In genomic region chrX:38190458-38190764, GRCm38 (mm10) we compare ENCODE assay signal across 8 mouse cellular contexts. TPM values are rescaled to one million over a fixed set of nuclear protein-coding genes. Genes with fewer than 3 reads are reported as not detected.
DNase-seq lines count a peak whose midpoint lies in the region; ATAC-seq and TF ChIP-seq lines count a peak whose summit lies in the region.

No protein-coding gene starts in this region.

- H3K27ac ChIP-seq in testis, adult 2 months (ENCODE audit: control insufficient read depth, insufficient read depth, low read depth, low read length) = no peak overlapping the region; the same call in 1 of the 2 replicates
- H3K27ac ChIP-seq in liver, embryonic 13.5 days = 0 out of 2 replicates have a peak overlapping the region, but pooled peaks have one; percentile 70

- 18% methylated on average over 3 of the region's 3 CpGs for WGBS in liver, embryonic 13.5 days (ENCODE audit: insufficient replicate concordance)

- no peaks in the 10 kb centered on the region for H3K27me3 ChIP-seq in testis, adult 2 months (ENCODE audit: control insufficient read depth, insufficient read depth, low read length)
- H3K27me3 ChIP-seq in liver, embryonic 13.5 days = no peaks in the 10 kb centered on the region

- no peaks in the 10 kb centered on the region for H3K36me3 ChIP-seq in testis, adult 2 months (ENCODE audit: control insufficient read depth, insufficient read depth, low read length)
- H3K36me3 ChIP-seq in liver, embryonic 13.5 days = peaks cover 7% of the 10 kb centered on the region; the same call in 1 of the 2 replicates

- peak overlapping the region; percentile 93 for H3K4me3 ChIP-seq in testis, adult 2 months (ENCODE audit: control insufficient read depth, low read depth, low read length)
- peak overlapping the region; percentile 72 for H3K4me3 ChIP-seq in liver, embryonic 13.5 days (replicated peaks)

- no peak for TF ChIP-seq CTCF in testis, adult 2 months (IDR thresholded peaks at IDR 0.05; ENCODE audit: control insufficient read depth, insufficient read depth, insufficient replicate concordance, low read depth, low read length)

- no peaks in the 10 kb centered on the region; the same call in 1 of the 2 replicates for H3K4me1 ChIP-seq in testis, adult 2 months (ENCODE audit: control insufficient read depth, insufficient read depth, low read length)
- H3K4me1 ChIP-seq in liver, embryonic 13.5 days (replicated peaks) = peaks cover 4% of the 10 kb centered on the region

- H3K9me3 ChIP-seq in liver, embryonic 13.5 days (replicated peaks) = no peaks in the 10 kb centered on the region

- TF ChIP-seq POLR2A in testis, adult 2 months (IDR thresholded peaks at IDR 0.05; ENCODE audit: control insufficient read depth, low read depth, low read length) = no peak

- ATAC-seq in liver, embryonic 13.5 days (ENCODE audit: low read depth) = no peak
- no peak for ATAC-seq in inflammation-experienced regulatory T-cells, adult 6 months

- DNase-seq in cerebellum, postnatal 25 days = peak; percentile 4
- DNase-seq in cerebellum, adult 11 months = no peak
- DNase-seq in testis, postnatal 10 days (ENCODE audit: low spot score) = no peak
- DNase-seq in liver, embryonic 13.5 days = no peak
- DNase-seq in T-cell, adult 2 months (ENCODE audit: low spot score) = no peak
- no peak for DNase-seq in urinary bladder, postnatal 36 days (ENCODE audit: low spot score in 2 of 2)

- peak overlapping the region; percentile 82 for H3K9ac ChIP-seq in liver, embryonic 13.5 days

- H3K4me2 ChIP-seq in liver, embryonic 13.5 days = peak overlapping the region; percentile 67

RNA-seq across cellular contexts. Expression of gene Zbtb33, which starts 0.8 kb away (rescaled TPM):
- 1.0 TPM in 2 replicates for polyA plus RNA-seq in testis, adult 2 months (2012; rRNA removed)
- 0.97 and 1.3 TPM in 2 replicates for polyA plus RNA-seq in liver, embryonic 13.5 days (2015; fragmentation: Nextera tagmentation; extraction: Ambion mirVana)
- 1 to 10 TPM; 1.4 to 1.9 (median 1.5) TPM for polyA plus RNA-seq in inflammation-experienced regulatory T-cells, adult 6 months (2017; shearing (Covaris generic))

Comparison
In these comparisons a context has a peak if more than half of its experiments do, and no peak if none do; other contexts are left out.
1. DNase-seq: peak in cerebellum, postnatal 25 days (2 of 2); none in cerebellum, adult 11 months (single experiment), testis, postnatal 10 days (single experiment), liver, embryonic 13.5 days (single experiment), T-cell, adult 2 months (single experiment) and urinary bladder, postnatal 36 days (0 of 2).